Mouse (Mus musculus) limb, embryonic 14.5 days (tissue): Measurements from ENCODE around the gene Thbs2. TPM values are rescaled to one million over a fixed set of nuclear protein-coding genes. Genes with fewer than 3 reads are reported as not detected.
"Not testable (repeated sequence)": the region's sequence is repeated elsewhere in the genome, so short reads cannot be mapped to it uniquely, and the experiment has no call there.

Experiments
- ATAC-seq: fragments of 200-750 bp; cut with Nextera tagmentation; 2 replicates; pipeline ENCODE4 v1.8.0; 2017; ENCODE audit warnings: low read depth, moderate number of reproducible peaks, moderate TSS enrichment; ENCODE audit not compliant: low FRiP score
- DNase-seq: peaks from one replicate; pipeline ENCODE4 v3.0.0-alpha.2; 2015; ENCODE audit warnings: low spot score
- H3K27ac ChIP-seq: fragments of 300-500 bp; sonication (generic); replicated peaks from 2 replicates; pipeline ENCODE4 v1.5.1; 2014; ENCODE audit warnings: low read depth, mild to moderate bottlenecking, low read length, moderate library complexity, mixed read lengths
- H3K27me3 ChIP-seq: fragments of 300-500 bp; sonication (generic); 2 replicates; pipeline ENCODE4 v1.6.1; 2014; ENCODE audit warnings: low read length, mixed read lengths; ENCODE audit not compliant: control insufficient read depth, insufficient read depth
- H3K36me3 ChIP-seq: fragments of 300-500 bp; sonication (generic); 2 replicates; pipeline ENCODE4 v1.6.1; 2014; ENCODE audit warnings: mild to moderate bottlenecking, low read length, moderate library complexity, mixed read lengths; ENCODE audit not compliant: control insufficient read depth, insufficient read depth
- H3K4me1 ChIP-seq: fragments of 300-500 bp; sonication (generic); 2 replicates; pipeline ENCODE4 v1.6.1; 2014; ENCODE audit warnings: antibody characterized with exemption, low read length, mixed read lengths; ENCODE audit not compliant: control insufficient read depth, insufficient read depth
- H3K4me2 ChIP-seq: fragments of 300-500 bp; sonication (generic); replicated peaks from 2 replicates; pipeline ENCODE4 v1.6.1; 2014; ENCODE audit warnings: low read depth, mild to moderate bottlenecking, low read length, moderate library complexity; ENCODE audit not compliant: severe bottlenecking
- H3K4me3 ChIP-seq: fragments of 300-500 bp; sonication (generic); replicated peaks from 2 replicates; pipeline ENCODE4 v1.5.1; 2014; ENCODE audit warnings: low read length
- H3K9ac ChIP-seq: fragments of 300-500 bp; sonication (generic); 2 replicates; pipeline ENCODE4 v1.6.1; 2014; ENCODE audit warnings: mild to moderate bottlenecking, low read depth, low read length, moderate library complexity; ENCODE audit not compliant: severe bottlenecking
- H3K9me3 ChIP-seq: fragments of 300-500 bp; sonication (generic); 2 replicates; pipeline ENCODE4 v1.6.1; 2016; ENCODE audit warnings: low read length; ENCODE audit not compliant: control insufficient read depth
- POLR2A ChIP-seq: fragments of 200-500 bp; IDR thresholded peaks from 2 replicates; pipeline ENCODE4 v1.8.0; 2012; ENCODE audit warnings: inconsistent platforms, mild to moderate bottlenecking, moderate library complexity, borderline replicate concordance; ENCODE audit not compliant: insufficient read depth, insufficient read length; ENCODE audit errors: extremely low read depth
- WGBS: fragments of 180-500 bp; shearing (Covaris S2); extraction: QIAGEN DNeasy Blood & Tissue Kit; methylation state at CpG from one replicate; pipeline ENCODE4 v1.1.7; 2014; 5-methylcytosine and 5-hydroxymethylcytosine counted together
- polyA plus RNA-seq, 2 experiments: library from polyadenylated mRNA; depleted of rRNA in 1 of 2; stranded (reverse) in 1 of 2; unstranded in 1 of 2; fragments of >200 nt; fragmentation: Nextera tagmentation in 1 of 2; extraction: Ambion mirVana in 1 of 2; gene quantifications; 2 replicates each; pipeline versions ENCODE4 v1.2.1 to v1.2.3; 2012 to 2014

Gene Thbs2
- polyA plus RNA-seq, 2 experiments: 78.6 to 92.6 TPM

- H3K27ac ChIP-seq: peak overlapping the region; percentile 73
Measured at GRCm38 (mm10) chr17:14640351-14641115, 53.5 kb downstream of the Thbs2 start.

GRCm38 (mm10) chr17:14635546-14636323 is 58.3 kb downstream of the Thbs2 start:
- no peak overlapping the region for H3K4me2 ChIP-seq
- WGBS: 61% methylated on average over 8 of the region's 8 CpGs
- H3K4me1 ChIP-seq: peaks cover 8% of the 10 kb centered on the region; the same call in 1 of the 2 replicates
- H3K4me3 ChIP-seq: no peak overlapping the region
- TF ChIP-seq POLR2A: no peak
- ATAC-seq: no peak
- H3K36me3 ChIP-seq: no peaks in the 10 kb centered on the region
- no peaks in the 10 kb centered on the region for H3K9me3 ChIP-seq
- DNase-seq: no peak
- H3K27ac ChIP-seq: no peak overlapping the region
- no peaks in the 10 kb centered on the region for H3K27me3 ChIP-seq
- no peak overlapping the region for H3K9ac ChIP-seq

More at GRCm38 (mm10) chr17:14640351-14641115, 53.5 kb downstream of the Thbs2 start:
- Histone ChIP-seq H3K9me3 (no peaks in the 10 kb centered on the region), H3K4me1 (peaks cover 4% of the 10 kb centered on the region; the same call in 1 of the 2 replicates), H3K27me3 (no peaks in the 10 kb centered on the region), H3K9ac (no peak overlapping the region; the same call in 1 of the 2 replicates), H3K36me3 (no peaks in the 10 kb centered on the region), H3K4me3 (no peak overlapping the region), H3K4me2 (no peak overlapping the region)
- DNase-seq: no peak
- no peak; the same call in 1 of the 2 replicates for ATAC-seq
- no peak for TF ChIP-seq POLR2A
- WGBS: 65% methylated on average over 15 of the region's 15 CpGs

GRCm38 (mm10) chr17:14628901-14629300 is 65.1 kb downstream of the Thbs2 start:
- no peak overlapping the region for H3K4me2 ChIP-seq
- H3K9ac ChIP-seq: no peak overlapping the region
- no peaks in the 10 kb centered on the region for H3K36me3 ChIP-seq
- TF ChIP-seq POLR2A: no peak
- H3K4me3 ChIP-seq: no peak overlapping the region
- DNase-seq (no peak), ATAC-seq (no peak)
- no peaks in the 10 kb centered on the region for H3K9me3 ChIP-seq
- WGBS: 57% methylated on average over 4 of the region's 4 CpGs
- H3K4me1 ChIP-seq: peaks cover 8% of the 10 kb centered on the region; the same call in 1 of the 2 replicates
- H3K27me3 ChIP-seq: no peaks in the 10 kb centered on the region
- H3K27ac ChIP-seq: no peak overlapping the region

- Histone ChIP-seq H3K4me3 (no peak overlapping the region), H3K9ac (no peak overlapping the region), H3K36me3 (no peaks in the 10 kb centered on the region), H3K27ac (no peak overlapping the region), H3K27me3 (no peaks in the 10 kb centered on the region), H3K9me3 (no peaks in the 10 kb centered on the region), H3K4me1 (peaks cover 8% of the 10 kb centered on the region; the same call in 1 of the 2 replicates), H3K4me2 (no peak overlapping the region)
- DNase-seq: no peak
- 78% methylated on average over 12 of the region's 12 CpGs for WGBS
- no peak for TF ChIP-seq POLR2A
- no peak for ATAC-seq
Measured at GRCm38 (mm10) chr17:14627828-14628338, 66.2 kb downstream of the Thbs2 start.

- Histone ChIP-seq H3K36me3 (no peaks in the 10 kb centered on the region), H3K9me3 (no peaks in the 10 kb centered on the region), H3K27ac (no peak overlapping the region), H3K4me2 (peak overlapping the region; percentile 22; the same call in 1 of the 2 replicates), H3K9ac (peak overlapping the region; percentile 28; the same call in 1 of the 2 replicates), H3K4me3 (no peak overlapping the region), H3K27me3 (no peaks in the 10 kb centered on the region), H3K4me1 (peaks cover 8% of the 10 kb centered on the region; the same call in 1 of the 2 replicates)
- no peak for ATAC-seq
- peak; percentile 41 for DNase-seq
- no peak for TF ChIP-seq POLR2A
- 13% methylated on average over 8 of the region's 8 CpGs for WGBS
Measured at GRCm38 (mm10) chr17:14624433-14624832, 69.6 kb downstream of the Thbs2 start.

- not testable (repeated sequence) for H3K4me1 ChIP-seq, H3K9ac ChIP-seq, H3K27me3 ChIP-seq, H3K9me3 ChIP-seq, DNase-seq, H3K36me3 ChIP-seq, H3K27ac ChIP-seq, H3K4me3 ChIP-seq, ATAC-seq, H3K4me2 ChIP-seq
Measured at GRCm38 (mm10) chr17:14621006-14621405, 73.0 kb downstream of the Thbs2 start.
